ENCODE assay signal across 8 mouse cellular contexts in the genomic region with DNA sequence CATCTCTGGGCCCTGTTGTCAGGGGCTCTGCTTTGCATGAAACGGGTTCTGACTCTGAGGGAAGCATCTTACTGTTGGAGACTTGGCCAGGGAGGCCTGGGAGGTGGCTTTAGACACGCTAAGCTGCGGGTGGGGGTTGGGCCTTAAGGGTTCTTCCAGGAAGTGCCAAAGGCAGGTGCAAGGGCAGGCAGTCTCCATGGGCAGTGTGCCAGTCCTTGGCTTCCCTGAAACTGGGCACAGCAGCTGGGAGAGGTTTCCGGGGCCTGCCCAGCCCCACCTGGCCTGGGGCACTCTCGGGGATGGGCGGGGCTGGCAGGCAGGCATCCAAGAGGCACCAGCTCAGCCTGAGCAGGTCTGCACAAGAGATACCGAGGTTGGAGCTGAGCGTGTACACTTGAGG. TPM values are rescaled to one million over a fixed set of nuclear protein-coding genes. Genes with fewer than 3 reads are reported as not detected.
DNase-seq lines count a peak whose midpoint lies in the region; ATAC-seq and TF ChIP-seq lines count a peak whose summit lies in the region.
"Had no signal": no experiment of that assay in that cellular context is flagged by ENCODE, and none has a peak within 500 bp of the region (broad histone marks: within the 10 kb centered on the region; RNA-seq: fewer than 3 reads in every experiment).

No protein-coding gene starts in this region.

- peaks cover 27% of the 10 kb centered on the region for H3K27me3 ChIP-seq in forebrain, embryonic 15.5 days
- H3K27me3 ChIP-seq in intestine, postnatal 0 days (replicated peaks; ENCODE audit: control insufficient read depth, insufficient read depth, low read length), result no peaks in the 10 kb centered on the region

- H3K9ac ChIP-seq in forebrain, embryonic 15.5 days (replicated peaks), result no peak overlapping the region
- H3K9ac ChIP-seq in intestine, postnatal 0 days (ENCODE audit: low read depth, low read length), result no peak overlapping the region

- peaks cover 63% of the 10 kb centered on the region for H3K4me1 ChIP-seq in forebrain, embryonic 15.5 days
- peaks cover 42% of the 10 kb centered on the region for H3K4me1 ChIP-seq in intestine, postnatal 0 days (replicated peaks; ENCODE audit: control insufficient read depth, insufficient read depth, low read length)

- H3K9me3 ChIP-seq in forebrain, embryonic 15.5 days, result no peaks in the 10 kb centered on the region
- H3K9me3 ChIP-seq in intestine, postnatal 0 days (ENCODE audit: control insufficient read depth), result no peaks in the 10 kb centered on the region
- H3K9me3 ChIP-seq: megakaryocyte, embryonic 14.5 days had no signal

- TF ChIP-seq CTCF in intestine, postnatal 0 days (IDR thresholded peaks at IDR 0.05; ENCODE audit: low read depth), result no peak

- 0 out of 2 replicates have a peak overlapping the region, but pooled peaks have one; percentile 8 for H3K27ac ChIP-seq in forebrain, embryonic 15.5 days (replicated peaks)
- peak overlapping the region; percentile 64; the same call in 1 of the 2 replicates for H3K27ac ChIP-seq in intestine, postnatal 0 days (ENCODE audit: low read depth, low read length)

- peak; percentile 74 for DNase-seq in ovary, adult 18-20 months (ENCODE audit: low spot score)
- DNase-seq in ovary, postnatal 10 days (ENCODE audit: low spot score), result no peak
- DNase-seq in lung, postnatal 14 days, result peak; percentile 89
- DNase-seq in cerebellum, adult 9-10 months, result no peak

- H3K4me2 ChIP-seq in forebrain, embryonic 15.5 days (replicated peaks), result no peak overlapping the region
- peak overlapping the region; percentile 9; the same call in 1 of the 2 replicates for H3K4me2 ChIP-seq in intestine, postnatal 0 days (replicated peaks; ENCODE audit: low read depth)

- 16% methylated on average over 8 of the region's 8 CpGs for WGBS in forebrain, embryonic 15.5 days
- 17% methylated on average over 8 of the region's 8 CpGs for WGBS in intestine, postnatal 0 days

- no peaks in the 10 kb centered on the region for H3K36me3 ChIP-seq in forebrain, embryonic 15.5 days
- H3K36me3 ChIP-seq in intestine, postnatal 0 days (ENCODE audit: control insufficient read depth, insufficient read depth), result no peaks in the 10 kb centered on the region

- no peak overlapping the region for H3K4me3 ChIP-seq in forebrain, embryonic 15.5 days
- no peak overlapping the region for H3K4me3 ChIP-seq in intestine, postnatal 0 days (ENCODE audit: low read depth, low read length)

- ATAC-seq in forebrain, embryonic 15.5 days (replicated peaks), result no peak
- ATAC-seq in intestine, postnatal 0 days, result peak; percentile 62
- ATAC-seq in megakaryocyte, adult 5-6 weeks (ENCODE audit: poor library complexity, severe bottlenecking), result no peak

RNA-seq across cellular contexts. Expression of gene Gadd45b, which starts 7.8 kb away (rescaled TPM):
- polyA plus RNA-seq in forebrain, embryonic 15.5 days (2015; fragmentation: Nextera tagmentation; extraction: Ambion mirVana), result 5.5 and 5.9 TPM in 2 replicates
- 19.9 and 20.1 TPM in 2 replicates for polyA plus RNA-seq in intestine, postnatal 0 days (2015; fragmentation: Nextera tagmentation; extraction: Ambion mirVana)
- total RNA-seq in megakaryocyte, adult 5-6 weeks (2015), result 11.0 and 12.9 TPM in 2 replicates
- total RNA-seq in megakaryocyte, adult 5-6 weeks (2017), result 9.4 and 20.3 TPM in 2 replicates

RNA-seq across cellular contexts. Expression of gene Lmnb2, which starts 19.6 kb away (rescaled TPM):
- 50.6 and 53.5 TPM in 2 replicates for polyA plus RNA-seq in forebrain, embryonic 15.5 days (2015; fragmentation: Nextera tagmentation; extraction: Ambion mirVana)
- polyA plus RNA-seq in intestine, postnatal 0 days (2015; fragmentation: Nextera tagmentation; extraction: Ambion mirVana), result 12.5 and 12.9 TPM in 2 replicates
- total RNA-seq in megakaryocyte, adult 5-6 weeks (2015), result 7.7 and 9.5 TPM in 2 replicates
- total RNA-seq in megakaryocyte, adult 5-6 weeks (2017), result 35.2 and 35.8 TPM in 2 replicates

RNA-seq across cellular contexts. Expression of gene Timm13, which starts 36.9 kb away (rescaled TPM):
- polyA plus RNA-seq in forebrain, embryonic 15.5 days (2015; fragmentation: Nextera tagmentation; extraction: Ambion mirVana), result 326 and 357 TPM in 2 replicates
- 358 and 367 TPM in 2 replicates for polyA plus RNA-seq in intestine, postnatal 0 days (2015; fragmentation: Nextera tagmentation; extraction: Ambion mirVana)
- total RNA-seq in megakaryocyte, adult 5-6 weeks (2015), result 60.1 and 74.7 TPM in 2 replicates
- total RNA-seq in megakaryocyte, adult 5-6 weeks (2017), result 31.8 and 44.9 TPM in 2 replicates

Comparison
In these comparisons a context has a peak if more than half of its experiments do, and no peak if none do; other contexts are left out.
1. DNase-seq: peak in ovary, adult 18-20 months (single experiment) and lung, postnatal 14 days (single experiment); none in ovary, postnatal 10 days (single experiment) and cerebellum, adult 9-10 months (single experiment).